Mouse (Mus musculus) urinary bladder, postnatal 36 days (tissue): Measurements from ENCODE around the gene Gm49425.
A peak's percentile ranks its signal among the peaks of the same experiment; 100 is the strongest.

Experiments used
- DNase-seq, 2 experiments: peaks; one replicate each; pipeline ENCODE4 v3.0.0; 2022; ENCODE audit warnings: low spot score in 2 of 2, mixed read lengths in 1 of 2

Gene Gm49425

DNA sequence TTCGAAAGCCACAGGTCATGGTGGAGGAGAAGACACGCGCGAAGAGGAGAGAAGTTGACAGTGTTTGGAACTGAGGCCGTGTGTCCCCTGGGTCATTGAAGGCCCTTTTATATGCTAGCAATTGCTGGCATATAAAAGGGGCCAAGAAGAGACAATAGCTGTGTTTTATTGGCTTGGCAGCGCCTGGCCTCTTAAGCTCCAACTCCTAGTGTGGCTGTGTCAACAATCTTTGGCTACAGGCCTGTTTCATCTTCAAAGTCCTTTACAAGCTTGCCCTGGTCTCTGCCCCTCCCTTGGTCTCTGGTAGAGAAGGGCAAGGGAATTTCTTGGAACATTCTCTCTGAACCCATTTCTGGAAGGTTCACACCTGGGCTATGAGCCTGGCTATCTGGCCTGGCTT, 25.6 kb downstream of the Gm49425 start, which contains the start of gene Krt83:
TSS of gene Krt83 (minus strand) at position 82 of the 400 bp plus-strand sequence.
- DNase-seq: no peak

- no peak for DNase-seq
These were observed 31.0 kb downstream of the Gm49425 start for GRCm38 (mm10) chr15:101485911-101486635.

DNA sequence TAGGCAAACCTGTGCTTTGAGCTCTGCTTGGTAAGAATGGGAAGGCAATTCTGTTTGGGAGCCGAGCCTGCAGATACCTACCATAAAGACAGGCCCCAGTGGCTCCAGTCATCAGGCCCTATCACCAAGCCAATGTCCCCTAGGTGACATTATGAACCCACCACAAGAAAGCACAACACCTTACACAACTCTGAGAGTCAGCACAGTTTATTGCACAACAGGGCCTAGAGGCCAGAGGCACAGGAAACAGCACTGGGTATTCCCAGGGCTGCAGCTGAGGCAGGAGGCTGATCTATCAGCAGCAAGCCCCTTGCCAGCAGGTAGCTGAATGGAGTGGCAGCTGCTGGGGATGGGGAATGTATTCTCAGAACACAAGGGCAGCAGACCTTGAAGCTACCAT, 32.1 kb downstream of the Gm49425 start:
- no peak for DNase-seq

GRCm38 (mm10) chr15:101483646-101484045, 33.4 kb downstream of the Gm49425 start:
- no peak for DNase-seq

DNA sequence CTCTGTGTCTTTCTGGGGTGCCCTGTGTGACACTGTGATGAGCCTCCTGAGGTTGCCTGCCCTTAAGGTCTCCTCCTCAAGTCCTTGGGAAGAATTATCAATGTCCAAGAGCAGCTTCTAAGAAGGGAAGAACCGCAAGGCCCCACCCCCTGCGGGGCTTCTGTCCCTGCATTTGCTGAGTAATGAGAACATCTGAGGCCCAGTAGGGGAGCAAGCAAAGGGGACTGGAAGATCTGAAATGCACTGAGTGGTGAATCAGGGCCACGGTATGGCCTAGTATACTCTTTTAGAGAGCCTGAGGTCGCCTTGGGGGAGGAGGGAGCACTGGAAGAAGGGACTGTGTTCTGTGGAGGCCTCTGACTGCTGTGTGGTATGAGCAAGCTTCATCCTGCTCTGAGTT, 35.0 kb downstream of the Gm49425 start:
- DNase-seq: no peak

- no peak for DNase-seq
These were observed 37.4 kb downstream of the Gm49425 start for GRCm38 (mm10) chr15:101479666-101480060.

DNA sequence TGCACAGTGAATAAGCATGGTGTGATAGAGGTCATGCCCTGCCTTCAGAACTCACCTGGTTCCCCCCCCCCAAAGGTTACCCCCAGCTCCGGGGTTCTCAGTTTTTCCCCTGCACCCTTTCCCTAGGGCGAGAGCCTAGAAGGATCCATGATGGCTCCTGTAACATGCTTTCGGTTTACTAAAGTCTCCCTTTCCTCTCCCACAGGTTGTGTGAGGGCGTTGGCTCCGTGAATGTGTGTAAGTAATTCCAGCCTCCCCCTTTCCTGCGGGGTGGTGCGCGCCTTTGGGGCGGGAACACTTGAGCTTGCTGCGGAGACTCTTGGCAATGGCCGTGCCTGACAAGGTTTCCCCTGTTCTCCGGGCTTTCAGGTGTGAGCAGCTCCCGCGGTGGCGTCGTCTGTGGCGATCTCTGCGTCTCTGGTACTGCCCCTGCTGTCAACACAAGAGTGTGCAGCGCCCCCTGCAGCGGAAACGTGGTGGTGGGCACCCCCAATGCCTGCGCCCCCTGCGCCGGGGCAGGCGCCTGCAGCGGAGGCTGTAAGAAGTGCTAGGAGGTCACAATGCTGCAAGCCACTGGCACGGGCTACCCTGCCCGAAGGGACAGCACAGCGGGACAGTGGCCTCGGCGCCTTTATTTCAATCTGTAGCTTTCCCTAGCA, 37.9 kb downstream of the Gm49425 start:
- DNase-seq: peak; percentile 12 to 36

DNA sequence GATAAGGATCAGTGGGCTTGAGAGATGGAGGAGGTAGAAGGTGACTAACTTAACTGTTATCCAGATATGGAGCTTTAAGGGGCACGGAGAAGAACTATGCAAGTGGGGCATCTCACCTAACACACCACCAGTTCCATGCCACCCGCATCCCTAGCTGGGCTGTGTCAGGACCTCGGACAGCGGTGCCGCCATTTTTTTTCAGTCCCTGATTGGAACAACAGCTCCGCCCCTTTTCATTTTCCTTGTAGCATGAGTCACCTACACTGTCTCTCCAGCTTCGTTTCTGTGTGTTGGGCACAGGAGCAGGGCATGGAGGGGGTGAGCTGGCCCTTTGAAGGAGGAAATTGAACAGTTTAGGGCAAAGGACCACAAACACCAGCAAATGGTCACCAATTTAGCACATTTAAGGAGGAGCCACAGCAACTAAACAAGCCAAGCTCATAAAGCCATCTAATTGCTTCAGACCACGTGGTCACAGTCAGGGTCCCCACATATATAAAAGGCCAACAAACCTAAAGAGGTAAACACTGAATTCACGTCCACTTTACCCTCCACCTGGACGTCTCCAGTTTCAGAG, 44.0 kb downstream of the Gm49425 start, which contains the start of gene Krt86:
TSS of gene Krt86 (plus strand) at position 527 of the 577 bp plus-strand sequence.
- peak in 1 of 2 experiments; percentile 18 for DNase-seq

DNA sequence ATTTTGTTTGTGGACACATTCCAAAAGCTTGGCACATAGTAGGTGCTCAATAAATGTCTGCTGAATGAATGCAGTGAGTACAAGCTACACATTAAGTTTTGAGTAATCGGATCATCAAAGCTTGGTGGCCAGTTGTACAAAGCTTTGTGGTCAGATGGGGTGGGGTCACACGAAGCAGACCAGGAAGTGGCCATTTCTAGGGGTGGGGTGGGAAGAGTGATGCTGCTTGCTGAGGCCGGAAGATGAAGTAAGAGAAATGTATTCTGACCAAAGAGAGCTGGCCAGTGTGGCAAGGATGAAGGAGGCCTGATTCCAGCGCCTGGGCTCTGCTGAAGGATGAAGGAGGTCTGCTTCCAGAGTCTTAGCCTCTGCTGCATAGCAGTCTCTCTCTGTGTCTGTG, 48.0 kb downstream of the Gm49425 start:
- DNase-seq: no peak
